Mouse (Mus musculus) heart, embryonic 16.5 days (tissue): ENCODE results near the gene Smurf1. TPM values are rescaled to one million over a fixed set of nuclear protein-coding genes. Genes with fewer than 3 reads are reported as not detected.

ENCODE experiments used
- ATAC-seq: fragments of 200-750 bp; cut with Nextera tagmentation; replicated peaks from 2 replicates; pipeline ENCODE4 v1.8.0; 2017; ENCODE audit warnings: moderate number of reproducible peaks; ENCODE audit not compliant: insufficient read depth, low FRiP score; ENCODE audit errors: extremely low read depth
- H3K27ac ChIP-seq: fragments of 300-500 bp; sonication (generic); 2 replicates; pipeline ENCODE4 v1.5.1; 2014; ENCODE audit warnings: mild to moderate bottlenecking, low read length, control low read depth, moderate library complexity
- H3K27me3 ChIP-seq: fragments of 300-500 bp; sonication (generic); 2 replicates; pipeline ENCODE4 v1.6.1; 2014; ENCODE audit warnings: low read length, mixed read lengths; ENCODE audit not compliant: control insufficient read depth, insufficient read depth
- H3K36me3 ChIP-seq: fragments of 300-500 bp; sonication (generic); 2 replicates; pipeline ENCODE4 v1.6.1; 2014; ENCODE audit not compliant: control insufficient read depth, insufficient read depth
- H3K4me1 ChIP-seq: fragments of 300-500 bp; sonication (generic); 2 replicates; pipeline ENCODE4 v1.6.1; 2014; ENCODE audit warnings: low read length, mixed read lengths; ENCODE audit not compliant: control insufficient read depth, insufficient read depth
- H3K4me2 ChIP-seq: fragments of 300-500 bp; sonication (generic); 2 replicates; pipeline ENCODE4 v1.6.1; 2014; ENCODE audit warnings: low read depth, mild to moderate bottlenecking, control low read depth, low read length
- H3K4me3 ChIP-seq: fragments of 300-500 bp; sonication (generic); 2 replicates; pipeline ENCODE4 v1.5.1; 2014; ENCODE audit warnings: mild to moderate bottlenecking, control low read depth, low read length
- H3K9ac ChIP-seq: fragments of 300-500 bp; sonication (generic); 2 replicates; pipeline ENCODE4 v1.6.1; 2014; ENCODE audit warnings: low read length, control low read depth
- H3K9me3 ChIP-seq: fragments of 300-500 bp; sonication (generic); replicated peaks from 2 replicates; pipeline ENCODE4 v1.6.1; 2016; ENCODE audit warnings: low read length; ENCODE audit not compliant: control insufficient read depth
- WGBS: fragments of 180-500 bp; shearing (Covaris S2); extraction: QIAGEN DNeasy Blood & Tissue Kit; methylation state at CpG from one replicate; pipeline ENCODE4 v1.1.7; 2014; 5-methylcytosine and 5-hydroxymethylcytosine counted together
- polyA plus RNA-seq: library from polyadenylated mRNA; unstranded; fragments of >200 nt; fragmentation: Nextera tagmentation; extraction: Ambion mirVana; gene quantifications from 2 replicates; pipeline ENCODE4 v1.2.1, GENCODE M21; 2015

Smurf1 gene
- polyA plus RNA-seq, 1 experiment from 2014 or later, result 9.3 TPM

DNA sequence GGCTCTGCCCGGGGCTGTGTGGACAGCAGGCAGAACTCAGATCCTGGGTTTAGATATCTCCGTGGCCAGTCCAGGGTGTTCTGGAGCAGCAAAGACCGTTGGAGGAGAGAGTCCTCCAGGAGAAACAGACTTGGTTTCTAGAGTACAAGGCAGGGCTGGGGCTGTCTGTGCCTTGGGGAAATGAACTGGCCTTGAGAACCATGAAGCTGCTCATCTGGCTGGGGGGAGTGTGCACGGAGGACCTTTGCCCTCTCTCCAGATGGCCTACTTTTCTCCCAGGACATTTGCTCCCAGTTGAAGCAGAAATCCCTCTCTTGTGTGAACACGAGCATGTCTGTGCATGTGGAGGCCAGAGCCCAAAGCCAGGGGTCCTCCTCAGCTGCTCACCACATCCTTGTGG lies 93.3 kb downstream of the Smurf1 start:
- H3K4me3 ChIP-seq, result no peak overlapping the region
- no peaks in the 10 kb centered on the region for H3K9me3 ChIP-seq
- H3K27me3 ChIP-seq, result no peaks in the 10 kb centered on the region
- H3K36me3 ChIP-seq, result no peaks in the 10 kb centered on the region
- H3K4me1 ChIP-seq, result peaks cover 3% of the 10 kb centered on the region; the same call in 1 of the 2 replicates
- 78% methylated on average over 5 of the region's 5 CpGs for WGBS
- H3K9ac ChIP-seq, result no peak overlapping the region
- no peak for ATAC-seq
- no peak overlapping the region for H3K27ac ChIP-seq
- no peak overlapping the region for H3K4me2 ChIP-seq

DNA sequence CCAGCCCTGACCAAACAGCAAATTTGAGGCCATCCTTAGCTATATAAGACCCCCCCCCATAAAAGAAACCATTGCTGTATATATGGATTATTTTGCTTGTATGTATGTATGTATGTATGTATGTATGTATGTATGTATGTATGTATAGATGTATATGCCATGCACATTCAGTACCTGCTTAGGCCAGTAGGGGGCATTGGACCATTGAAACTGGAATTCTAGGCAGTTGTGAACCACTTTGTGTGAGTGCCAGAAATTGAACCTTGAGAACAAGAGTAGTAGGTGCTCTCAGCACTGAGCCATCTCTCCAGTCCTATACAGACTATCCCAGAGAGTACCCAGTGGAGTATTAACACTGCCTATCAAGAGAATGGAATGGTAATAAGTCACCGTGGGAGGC lies 93.9 kb downstream of the Smurf1 start:
- Histone ChIP-seq H3K4me3 (no peak overlapping the region), H3K36me3 (no peaks in the 10 kb centered on the region), H3K9me3 (no peaks in the 10 kb centered on the region), H3K4me1 (peaks cover 6% of the 10 kb centered on the region), H3K4me2 (no peak overlapping the region), H3K27ac (no peak overlapping the region), H3K9ac (no peak overlapping the region), H3K27me3 (no peaks in the 10 kb centered on the region)
- 93% methylated on average over 1 of the region's 1 CpGs for WGBS
- no peak for ATAC-seq

DNA sequence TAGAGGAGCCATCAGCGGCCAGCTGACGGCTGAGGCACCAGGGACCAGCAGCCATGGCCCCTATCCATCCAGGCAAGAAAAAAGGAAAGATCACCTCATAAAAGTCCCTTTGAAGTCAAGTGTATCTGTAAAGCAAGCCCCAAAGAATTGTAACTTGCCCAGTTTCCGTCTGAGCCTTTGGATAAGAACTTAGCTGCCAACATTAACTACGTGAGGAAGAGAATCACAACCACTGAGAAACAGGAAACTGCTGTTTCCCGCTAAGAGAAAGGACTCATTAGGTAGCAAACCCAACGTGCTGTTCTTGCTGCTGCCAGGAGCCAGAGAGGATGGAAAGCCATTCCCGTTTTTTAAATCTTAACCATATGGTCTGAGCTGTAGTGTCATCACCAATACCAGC lies 94.9 kb downstream of the Smurf1 start:
- WGBS, result 63% methylated on average over 7 of the region's 7 CpGs
- Histone ChIP-seq H3K9ac (no peak overlapping the region), H3K27ac (peak overlapping the region; percentile 42; the same call in 1 of the 2 replicates), H3K4me1 (peaks cover 8% of the 10 kb centered on the region), H3K27me3 (no peaks in the 10 kb centered on the region), H3K4me3 (no peak overlapping the region), H3K9me3 (no peaks in the 10 kb centered on the region), H3K4me2 (no peak overlapping the region), H3K36me3 (no peaks in the 10 kb centered on the region)
- ATAC-seq, result no peak

DNA sequence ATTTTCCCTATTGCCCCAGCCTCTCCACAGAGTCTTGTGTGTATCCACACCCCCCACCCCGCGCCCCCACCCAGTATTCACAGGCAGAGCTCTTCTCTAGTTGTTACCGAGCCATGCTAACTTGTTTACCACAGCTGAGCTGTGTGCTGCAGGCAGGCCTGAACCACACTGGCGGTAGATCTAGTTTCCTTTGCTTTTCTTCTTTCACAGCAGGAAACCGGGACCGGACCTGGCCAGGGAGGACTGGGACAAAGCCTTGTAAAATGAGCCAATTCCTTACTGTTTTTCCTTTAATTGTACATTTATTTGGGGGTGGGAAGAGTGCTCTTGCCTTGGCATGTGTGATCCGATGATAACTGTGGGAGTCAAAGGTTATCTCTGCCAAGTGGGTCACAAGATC lies 96.2 kb downstream of the Smurf1 start:
- ATAC-seq, result no peak
- no peak overlapping the region for H3K4me3 ChIP-seq
- peaks cover 7% of the 10 kb centered on the region for H3K4me1 ChIP-seq
- no peak overlapping the region for H3K9ac ChIP-seq
- H3K9me3 ChIP-seq, result no peaks in the 10 kb centered on the region
- WGBS, result 71% methylated on average over 7 of the region's 7 CpGs
- no peaks in the 10 kb centered on the region for H3K36me3 ChIP-seq
- no peaks in the 10 kb centered on the region for H3K27me3 ChIP-seq
- H3K27ac ChIP-seq, result peak overlapping the region; percentile 15; the same call in 1 of the 2 replicates
- H3K4me2 ChIP-seq, result no peak overlapping the region

DNA sequence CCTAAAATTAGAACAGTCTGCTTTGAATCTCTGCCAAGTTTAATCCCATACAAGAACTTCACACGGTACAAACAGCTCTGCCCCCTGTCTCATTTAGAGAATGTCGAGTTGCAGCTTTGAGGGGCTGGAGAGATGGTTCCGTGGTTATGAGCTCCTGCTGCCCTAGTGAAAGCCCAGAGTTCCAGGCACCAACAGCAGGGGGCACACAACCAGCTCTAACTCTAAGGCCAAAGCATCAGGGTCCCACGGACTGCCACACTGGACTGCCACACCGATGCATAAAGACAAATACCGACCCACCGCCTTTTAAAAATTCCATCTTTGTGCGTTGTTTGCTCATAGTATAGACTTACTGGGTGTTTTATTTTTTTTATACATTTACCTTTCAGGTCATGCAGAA lies 98.7 kb downstream of the Smurf1 start:
- 59% methylated on average over 8 of the region's 8 CpGs for WGBS
- Histone ChIP-seq H3K27ac (no peak overlapping the region), H3K4me1 (peaks cover 7% of the 10 kb centered on the region), H3K27me3 (no peaks in the 10 kb centered on the region), H3K4me3 (no peak overlapping the region), H3K9me3 (no peaks in the 10 kb centered on the region), H3K36me3 (no peaks in the 10 kb centered on the region), H3K9ac (no peak overlapping the region), H3K4me2 (no peak overlapping the region)
- peak; percentile 41; the same call in 1 of the 2 replicates for ATAC-seq

DNA sequence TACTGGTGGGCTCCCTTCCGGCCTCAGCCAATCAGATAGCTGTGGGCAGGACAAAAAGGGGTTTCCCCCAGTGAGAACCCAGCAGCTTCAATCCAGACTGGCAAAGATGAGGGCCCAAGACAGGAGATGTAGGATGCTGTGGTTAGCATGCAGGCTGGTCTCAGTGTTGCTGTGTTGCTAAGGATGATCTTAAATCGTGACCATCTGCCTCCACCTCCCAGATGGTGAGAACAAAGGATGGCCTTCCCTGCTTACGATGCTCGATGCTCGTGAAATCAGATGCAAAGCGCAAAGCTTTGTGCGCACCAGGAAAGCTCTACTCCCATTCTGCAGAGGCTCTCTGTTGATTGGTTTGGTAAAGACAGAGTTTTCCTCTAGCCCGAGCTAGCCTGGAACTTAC lies 104.7 kb downstream of the Smurf1 start:
- H3K9ac ChIP-seq, result no peak overlapping the region
- no peak for ATAC-seq
- H3K27ac ChIP-seq, result no peak overlapping the region
- 98% methylated on average over 8 of the region's 8 CpGs for WGBS
- peaks cover 41% of the 10 kb centered on the region for H3K36me3 ChIP-seq
- 0 out of 2 replicates have a peak, but pooled peaks cover 2% of the 10 kb centered on the region for H3K4me1 ChIP-seq
- no peaks in the 10 kb centered on the region for H3K27me3 ChIP-seq
- no peak overlapping the region for H3K4me2 ChIP-seq
- H3K4me3 ChIP-seq, result no peak overlapping the region
- H3K9me3 ChIP-seq, result peaks cover 6% of the 10 kb centered on the region

DNA sequence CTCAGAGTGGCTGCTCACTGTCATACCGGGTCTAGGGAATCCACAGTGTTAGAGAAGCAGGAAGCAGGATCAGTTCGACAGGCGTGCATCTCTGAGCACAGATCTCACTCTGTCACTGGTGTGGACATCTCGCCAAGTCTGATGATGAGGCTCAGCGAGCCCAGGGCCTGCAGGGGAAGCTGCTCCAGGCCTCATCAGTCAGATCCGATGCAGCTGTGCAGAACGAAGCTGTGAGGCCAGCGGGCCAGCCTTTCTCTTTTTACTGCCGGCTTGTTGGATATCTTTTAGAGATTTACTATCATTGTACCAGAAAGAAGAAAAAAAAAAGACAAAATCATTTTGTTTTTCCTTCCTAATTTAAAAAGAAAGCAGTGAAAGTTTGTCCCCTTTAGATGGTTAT lies 106.4 kb downstream of the Smurf1 start:
- H3K9ac ChIP-seq, result no peak overlapping the region
- H3K36me3 ChIP-seq, result peaks cover 48% of the 10 kb centered on the region
- 0 out of 2 replicates have a peak, but pooled peaks cover 4% of the 10 kb centered on the region for H3K4me1 ChIP-seq
- H3K4me2 ChIP-seq, result no peak overlapping the region
- H3K4me3 ChIP-seq, result no peak overlapping the region
- WGBS, result 93% methylated on average over 9 of the region's 9 CpGs
- no peak for ATAC-seq
- H3K27ac ChIP-seq, result no peak overlapping the region
- no peaks in the 10 kb centered on the region for H3K27me3 ChIP-seq
- peaks cover 6% of the 10 kb centered on the region for H3K9me3 ChIP-seq

DNA sequence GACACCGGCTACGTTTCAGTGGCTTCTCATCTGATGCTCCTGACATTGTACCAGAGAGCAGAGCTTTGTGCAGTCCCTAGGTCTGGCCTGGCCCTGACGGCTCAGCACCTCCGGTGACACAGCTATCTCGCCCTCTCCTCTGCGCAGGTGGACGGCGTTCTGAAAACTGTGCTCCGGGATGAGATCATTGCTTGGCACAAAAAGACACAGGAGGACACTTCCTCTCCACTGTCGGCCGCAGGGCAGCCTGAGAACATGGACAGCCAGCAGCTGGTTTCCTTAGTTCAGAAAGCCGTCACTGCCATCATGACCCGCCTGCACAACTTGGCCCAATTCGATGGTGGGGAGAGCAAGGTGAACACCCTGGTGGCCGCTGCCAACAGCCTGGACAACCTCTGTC lies 107.1 kb downstream of the Smurf1 start:
- Histone ChIP-seq H3K36me3 (peaks cover 55% of the 10 kb centered on the region), H3K27me3 (no peaks in the 10 kb centered on the region), H3K4me2 (no peak overlapping the region), H3K4me3 (no peak overlapping the region), H3K9me3 (peaks cover 6% of the 10 kb centered on the region), H3K27ac (no peak overlapping the region), H3K4me1 (0 out of 2 replicates have a peak, but pooled peaks cover 4% of the 10 kb centered on the region), H3K9ac (no peak overlapping the region)
- ATAC-seq, result no peak
- 93% methylated on average over 15 of the region's 15 CpGs for WGBS

DNA sequence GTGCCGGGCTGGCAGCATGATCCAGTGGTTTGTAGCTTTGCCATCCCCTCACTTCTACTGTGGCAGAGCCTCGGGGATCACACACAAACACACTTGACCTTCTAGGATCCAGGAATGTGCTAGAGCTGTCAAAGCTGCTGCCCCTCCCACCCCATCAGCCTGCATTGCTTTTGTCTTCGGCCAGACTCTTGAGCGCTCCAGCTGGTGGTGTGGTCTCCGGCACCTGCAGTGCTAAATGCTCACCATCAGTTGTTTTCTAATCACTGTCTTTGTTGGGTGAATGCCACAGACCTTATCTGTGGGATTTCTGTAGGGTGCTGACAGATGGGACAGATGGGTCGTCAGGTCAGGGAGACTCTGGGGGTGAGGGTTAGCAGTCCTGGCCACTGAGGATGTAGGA lies 109.7 kb downstream of the Smurf1 start:
- H3K4me3 ChIP-seq, result no peak overlapping the region
- ATAC-seq, result no peak
- no peaks in the 10 kb centered on the region for H3K27me3 ChIP-seq
- H3K9me3 ChIP-seq, result peaks cover 2% of the 10 kb centered on the region
- H3K27ac ChIP-seq, result no peak overlapping the region
- WGBS, result 32% methylated on average over 6 of the region's 6 CpGs
- H3K4me1 ChIP-seq, result 0 out of 2 replicates have a peak, but pooled peaks cover 4% of the 10 kb centered on the region
- no peak overlapping the region for H3K9ac ChIP-seq
- peaks cover 75% of the 10 kb centered on the region for H3K36me3 ChIP-seq
- H3K4me2 ChIP-seq, result no peak overlapping the region
